Mouse (Mus musculus) monocyte, adult 2 months (primary cell): ENCODE measurements around the gene Ccdc73.
"Not testable (repeated sequence)": the region's sequence is repeated elsewhere in the genome, so short reads cannot be mapped to it uniquely, and the experiment has no call there.

Source experiments
- DNase-seq, 2 experiments: peaks; one replicate each; pipeline ENCODE4 v3.0.0; 2022; ENCODE audit warnings: low spot score in 2 of 2, low read depth in 1 of 2

The Ccdc73 gene

DNA sequence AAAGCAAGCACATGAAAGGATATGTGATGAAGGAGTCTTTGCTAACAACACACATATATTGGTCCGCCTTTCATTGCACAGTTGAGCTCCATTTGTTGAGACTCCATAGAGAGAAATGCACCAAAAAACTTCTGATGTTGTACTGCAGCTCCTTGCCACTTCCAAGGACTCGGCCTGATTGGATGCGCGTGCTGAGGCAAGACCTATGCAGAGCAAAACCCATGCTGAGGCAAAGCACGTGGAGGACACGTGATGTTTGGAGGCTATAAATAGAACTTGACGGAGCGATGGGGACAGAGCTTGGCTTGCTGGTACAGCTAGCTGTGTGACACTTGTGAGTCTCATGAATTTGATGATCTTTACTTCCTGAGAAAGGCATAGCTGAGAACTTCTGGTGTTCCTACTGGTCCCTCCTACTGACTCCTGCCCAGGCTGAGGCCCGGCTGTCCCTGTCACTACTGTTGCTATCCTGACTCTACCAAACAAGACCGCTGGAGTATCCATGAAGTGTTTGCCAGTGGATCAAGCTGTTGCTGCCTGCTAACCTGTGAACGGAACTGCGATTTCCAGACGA, at the start of gene Ccdc73:
TSS of gene Ccdc73 (plus strand) at position 524 of the 574 bp plus-strand sequence.
- no peak for DNase-seq

DNA sequence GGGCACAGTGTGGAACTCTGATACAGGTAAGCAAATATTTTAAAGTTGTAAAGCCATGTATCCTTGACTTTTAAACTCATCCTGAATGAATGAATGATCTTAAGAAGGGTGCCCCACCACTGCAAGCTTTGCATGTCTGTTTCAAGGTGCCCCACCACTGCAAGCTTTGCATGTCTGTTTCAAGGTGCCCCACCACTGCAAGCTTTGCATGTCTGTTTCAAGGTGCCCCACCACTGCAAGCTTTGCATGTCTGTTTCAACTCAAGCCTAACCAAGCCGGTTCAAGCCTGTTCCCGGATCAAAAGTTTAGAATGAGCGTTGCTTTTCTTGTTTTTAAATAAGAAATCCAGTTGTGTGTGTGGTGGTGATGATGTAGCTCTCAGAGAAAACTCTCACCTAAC, 48.8 kb upstream of the Ccdc73 start:
- not testable (repeated sequence) for DNase-seq

DNA sequence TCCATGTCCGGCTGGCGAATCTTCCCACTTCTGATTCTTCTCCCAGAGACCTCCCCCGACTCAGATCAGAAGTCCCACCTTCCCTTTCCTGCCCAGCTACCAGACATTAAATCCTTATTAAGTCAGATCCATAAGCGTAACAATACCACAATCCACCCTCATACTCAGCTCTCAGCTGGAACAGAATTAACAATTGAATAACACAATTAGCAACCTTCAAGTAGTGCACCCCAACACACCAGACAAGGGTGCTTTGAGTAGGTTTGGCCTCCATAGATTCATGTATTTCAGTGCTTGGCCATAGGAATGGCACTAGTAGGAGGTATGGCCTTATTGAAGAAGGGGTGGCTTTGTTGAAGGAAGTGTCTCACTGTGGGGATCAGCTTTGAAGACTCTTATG, 41.4 kb upstream of the Ccdc73 start:
- DNase-seq: no peak

DNA sequence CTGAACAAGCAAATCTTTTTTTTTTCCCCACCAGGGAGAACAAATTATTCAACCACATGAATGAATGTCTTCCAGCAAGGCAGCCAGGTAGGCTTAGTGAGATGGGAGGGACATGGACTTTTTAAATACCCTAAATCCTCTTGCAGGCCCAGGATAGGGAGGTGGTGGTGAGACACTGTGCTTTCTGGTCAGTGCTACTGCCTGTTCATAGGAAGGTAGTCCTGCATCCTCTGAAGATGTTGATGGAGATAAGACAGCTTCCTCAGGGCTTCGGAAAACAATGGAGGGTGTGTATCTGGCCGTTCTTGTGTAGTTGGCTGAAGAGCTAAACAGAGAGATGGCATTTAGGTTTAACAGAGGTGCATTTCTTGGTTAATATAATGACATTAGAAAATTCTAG, 35.1 kb upstream of the Ccdc73 start:
- DNase-seq: no peak

DNA sequence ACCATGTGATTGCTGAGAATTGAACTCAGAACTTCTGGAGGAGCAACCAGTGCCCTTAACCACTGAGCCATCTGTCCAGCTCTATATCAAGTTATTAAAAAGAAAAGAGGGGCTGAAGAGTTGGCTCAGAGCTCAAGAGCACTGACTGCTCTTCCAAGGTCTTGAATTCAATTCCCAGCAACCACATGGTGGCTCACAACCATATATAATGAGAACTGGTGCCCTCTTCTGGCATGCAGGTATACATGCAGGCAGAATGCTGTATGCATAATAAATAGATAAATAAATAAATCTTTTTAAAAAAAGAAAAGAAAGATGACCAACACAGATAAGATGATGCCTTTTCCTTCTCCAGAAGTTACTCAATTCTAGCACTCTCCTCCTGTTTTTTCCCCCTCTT, 26.6 kb upstream of the Ccdc73 start:
- no peak for DNase-seq

DNA sequence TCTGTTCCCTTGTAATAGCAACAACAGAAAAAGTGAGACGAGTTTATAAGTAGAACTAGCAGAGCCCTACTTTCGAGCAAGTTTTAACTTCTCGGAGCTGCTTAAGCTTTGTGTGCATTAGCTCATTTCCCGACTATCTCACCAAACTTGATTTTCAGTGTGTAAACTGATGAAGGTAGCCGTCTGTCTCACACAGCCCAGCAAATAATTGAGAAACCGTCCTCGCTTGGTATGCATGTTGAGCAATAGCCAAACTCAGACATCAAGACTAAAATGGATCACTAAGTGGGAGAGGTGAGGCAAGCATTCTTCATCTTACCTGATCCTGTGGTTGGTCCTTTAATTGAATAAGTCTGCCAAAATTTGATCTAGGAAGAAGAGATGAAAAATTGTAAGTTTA, 25.9 kb upstream of the Ccdc73 start:
- no peak for DNase-seq

DNA sequence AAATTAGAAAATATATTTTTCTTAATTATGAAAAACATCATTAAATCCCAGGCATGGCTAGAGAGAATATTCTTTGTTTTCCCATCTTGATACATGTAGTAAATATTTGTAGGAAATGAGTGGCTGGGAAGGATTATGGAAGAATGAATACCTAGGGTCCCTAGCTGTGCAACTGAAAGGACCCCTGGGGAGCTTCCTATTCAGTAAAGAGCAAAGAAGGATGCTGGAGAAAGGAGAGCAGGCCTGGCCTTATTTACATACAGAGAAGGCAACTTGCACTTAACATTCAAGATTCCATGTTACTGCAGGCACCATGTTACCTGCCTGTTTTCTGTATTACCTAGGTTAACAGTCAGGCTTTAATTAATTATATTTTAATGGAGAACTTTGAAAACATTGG, 25.0 kb upstream of the Ccdc73 start:
- DNase-seq: no peak

DNA sequence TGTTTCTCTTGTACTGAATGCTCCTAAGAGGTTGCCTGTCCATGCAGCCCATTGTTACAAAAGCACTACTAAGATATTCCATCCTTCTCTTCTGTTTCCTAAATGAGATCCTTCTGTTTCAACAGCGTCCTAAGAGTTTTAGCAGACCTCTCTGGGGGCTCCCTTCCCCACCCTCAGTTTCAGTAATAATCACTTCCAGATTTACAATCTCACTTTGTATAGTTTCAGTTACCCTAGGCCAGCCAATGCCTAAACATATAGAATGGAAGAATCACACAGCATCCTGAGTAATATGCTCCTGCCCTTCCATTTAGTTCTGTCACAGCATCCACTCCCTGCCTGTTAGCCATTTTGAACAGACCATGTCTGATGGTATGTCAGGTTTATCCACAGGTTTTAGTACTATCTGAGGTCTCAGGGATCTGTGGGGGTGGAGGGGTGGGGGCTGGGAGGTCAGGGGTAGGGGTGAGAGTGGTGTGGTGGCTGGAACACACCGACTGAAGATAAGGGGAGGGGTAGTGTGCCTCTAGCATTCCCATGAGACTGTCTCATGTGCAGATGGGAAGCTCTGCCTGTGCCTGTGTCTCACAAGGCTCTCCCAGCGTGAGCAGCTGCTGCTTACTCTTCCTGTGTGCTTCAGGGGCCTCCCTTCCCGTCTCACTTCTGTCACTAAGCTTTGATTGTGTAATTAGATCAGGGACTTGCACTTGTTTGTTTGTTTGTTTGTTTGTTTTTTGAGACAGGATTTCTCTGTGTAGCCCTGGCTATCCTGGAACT, 20.8 kb upstream of the Ccdc73 start:
- DNase-seq: no peak

DNA sequence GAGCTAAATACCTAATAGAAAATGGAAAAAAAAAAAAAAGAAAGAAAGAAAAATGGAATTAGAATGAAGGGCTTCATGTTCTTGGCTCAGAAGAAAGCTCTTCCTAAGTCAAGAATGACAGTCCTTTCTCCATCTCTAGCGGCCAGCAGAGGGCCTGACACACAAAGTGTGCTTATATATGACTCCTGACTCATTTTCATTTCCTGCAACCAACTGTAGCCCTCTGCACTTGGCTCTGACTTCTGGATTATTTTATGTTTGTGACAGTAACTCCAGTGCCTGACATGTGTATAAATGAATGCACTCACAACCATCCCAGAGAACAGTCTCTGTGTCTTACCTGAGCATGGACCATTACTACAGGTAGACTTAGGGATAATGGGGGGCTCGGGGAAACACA, 20.0 kb upstream of the Ccdc73 start:
- DNase-seq: no peak

DNA sequence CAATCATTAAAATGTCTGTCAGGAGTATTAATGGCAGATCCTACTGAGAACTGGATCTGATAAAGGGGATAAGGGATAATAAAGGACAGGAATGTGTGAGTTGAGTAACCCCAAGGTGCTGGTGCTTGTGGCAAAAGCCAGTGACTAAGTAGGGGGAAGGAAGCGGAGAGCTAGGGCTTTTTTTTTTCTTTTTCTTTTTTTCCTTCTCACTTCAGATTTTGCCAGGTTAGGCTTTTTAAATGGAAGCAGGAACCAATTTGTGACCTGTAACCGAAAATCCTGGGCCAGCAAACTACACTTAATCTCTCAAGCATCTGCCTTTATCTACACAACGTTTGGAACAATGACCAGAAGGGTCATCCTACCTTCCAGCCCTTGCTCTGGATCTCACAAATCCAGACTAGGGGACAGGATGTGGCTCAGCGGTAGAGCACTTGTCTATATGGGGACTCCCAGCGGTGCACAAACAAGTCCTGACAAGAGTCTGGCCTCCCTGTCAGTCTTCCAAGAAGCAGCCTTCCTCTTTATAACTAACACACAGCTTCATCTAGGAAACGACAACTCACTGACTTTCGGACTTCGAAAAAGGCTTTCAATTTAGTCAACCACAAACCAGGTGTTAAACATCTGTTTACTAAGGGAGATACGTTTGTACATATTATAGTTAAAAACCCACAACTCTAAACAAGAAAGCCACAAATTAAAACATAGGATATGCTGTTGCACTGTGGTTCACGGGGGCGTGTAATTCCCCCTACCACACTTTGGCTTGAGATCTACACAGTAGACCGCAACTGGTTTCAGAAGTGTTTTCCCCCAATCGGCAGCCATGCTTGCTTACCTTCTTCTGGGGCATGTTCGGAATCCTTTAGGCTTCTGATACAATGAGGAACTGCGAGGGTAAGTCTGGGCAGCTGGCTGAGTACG, 19.1 kb upstream of the Ccdc73 start:
- no peak for DNase-seq

DNA sequence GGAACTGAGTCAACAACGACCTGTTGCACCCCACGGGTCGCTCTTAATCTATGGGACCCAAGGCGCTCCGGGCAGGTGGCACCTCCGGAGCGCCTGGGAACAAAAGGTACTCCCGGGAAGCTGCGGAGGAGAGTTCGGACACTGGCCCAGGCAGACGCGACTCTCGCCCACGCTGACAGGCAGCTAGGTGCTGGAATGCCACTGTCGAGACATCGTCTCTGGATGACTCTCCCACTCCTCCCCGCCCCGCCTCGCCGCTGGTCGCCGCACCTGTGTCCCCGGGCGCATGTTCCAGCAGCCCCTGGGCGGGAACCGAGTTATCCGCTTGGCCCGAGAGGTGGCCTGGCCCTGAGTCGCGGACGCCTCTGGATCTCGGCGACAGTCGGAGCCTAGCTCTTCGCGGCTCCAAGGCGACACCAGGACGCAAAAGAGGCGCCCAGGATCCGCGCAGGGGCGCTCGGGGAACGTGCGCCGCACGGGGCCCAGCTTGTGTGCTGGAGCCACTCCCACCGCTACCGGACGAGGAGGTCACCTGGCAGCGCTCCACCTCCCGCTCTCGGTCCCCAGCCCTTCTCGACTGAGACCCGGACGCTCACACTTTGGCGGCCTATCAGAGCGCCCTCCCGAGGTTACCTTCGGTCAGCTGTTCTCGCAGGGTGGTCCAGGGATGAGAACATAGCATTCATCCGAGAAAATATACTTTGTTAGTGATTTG, 18.2 kb upstream of the Ccdc73 start, which contains the start of gene Prrg4:
TSS of gene Prrg4 (minus strand) at position 601 of the 715 bp plus-strand sequence.
- no peak for DNase-seq

DNA sequence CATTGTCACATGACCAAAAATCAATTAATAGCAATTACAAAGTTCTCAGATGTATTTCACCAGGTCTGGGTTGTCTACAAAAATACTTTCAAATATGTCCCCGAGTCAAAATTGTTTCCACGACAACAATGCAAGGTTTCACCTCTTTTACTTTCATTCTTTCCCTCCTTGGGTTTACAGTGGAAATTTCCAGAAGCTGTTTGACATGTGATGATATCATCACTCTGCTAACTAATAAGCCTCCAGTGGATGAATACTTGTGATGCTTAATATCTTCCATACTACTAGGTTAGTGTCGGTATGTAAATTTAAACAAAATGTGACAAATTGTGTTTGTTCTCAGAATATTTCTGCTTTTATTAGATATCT, 17.6 kb upstream of the Ccdc73 start:
- no peak for DNase-seq

DNA sequence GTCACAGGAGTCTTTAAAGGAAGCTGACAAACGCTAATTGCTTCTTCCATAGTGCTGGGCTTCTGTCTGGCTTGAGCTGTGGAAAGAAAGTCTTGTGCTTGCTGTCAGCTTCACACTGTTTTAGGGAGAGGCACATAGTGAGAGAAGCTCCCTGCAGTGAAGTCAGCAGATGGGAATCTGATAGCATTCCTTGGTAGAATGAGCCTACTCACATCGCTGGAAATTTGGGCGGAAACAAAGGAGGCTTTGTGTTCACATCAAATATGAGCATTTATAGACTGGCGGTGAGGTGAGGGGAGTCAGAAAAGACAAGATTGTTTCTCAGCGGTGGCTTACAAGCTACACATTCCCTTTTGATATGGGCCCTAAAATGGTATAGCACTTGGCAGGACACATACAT, 15.9 kb upstream of the Ccdc73 start:
- DNase-seq: no peak

DNA sequence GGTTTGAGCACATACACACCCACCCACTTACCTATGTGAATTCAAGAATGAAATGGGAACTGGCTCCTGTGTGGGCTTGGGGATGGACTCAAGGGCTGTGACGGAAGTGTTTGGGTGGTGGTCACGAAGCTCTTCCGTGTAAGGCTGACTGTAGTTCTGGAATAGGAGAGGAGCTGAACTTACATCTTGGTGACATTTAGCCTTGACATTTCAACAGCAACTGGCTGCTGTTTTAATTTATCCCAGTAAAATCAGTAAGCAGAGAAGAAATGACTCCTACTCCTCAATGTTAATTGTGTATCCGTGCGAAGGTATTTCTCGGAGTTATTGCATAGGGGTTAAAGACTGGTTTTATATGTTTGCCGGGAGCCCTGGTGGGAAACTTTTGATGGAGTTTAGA, 15.1 kb upstream of the Ccdc73 start:
- no peak for DNase-seq

DNA sequence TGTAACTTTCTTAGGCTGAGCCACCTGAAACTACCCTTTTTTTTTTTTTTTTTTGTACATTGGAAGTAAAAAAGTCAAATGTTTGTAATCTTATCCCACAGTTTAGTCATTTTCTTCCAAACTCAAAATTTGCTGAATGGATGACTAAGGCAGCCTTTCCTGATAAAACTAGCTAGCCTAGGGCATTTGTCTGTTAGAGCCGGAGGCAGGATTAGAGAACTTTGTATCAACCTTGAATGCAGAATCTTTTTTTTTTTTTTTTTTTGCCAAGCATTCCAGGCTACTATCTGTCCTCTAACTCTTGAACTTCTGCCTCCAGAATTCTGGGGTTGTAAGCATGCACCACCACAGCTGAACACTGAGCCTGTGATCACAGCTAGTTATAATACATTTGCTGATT, 12.8 kb upstream of the Ccdc73 start:
- DNase-seq: no peak

DNA sequence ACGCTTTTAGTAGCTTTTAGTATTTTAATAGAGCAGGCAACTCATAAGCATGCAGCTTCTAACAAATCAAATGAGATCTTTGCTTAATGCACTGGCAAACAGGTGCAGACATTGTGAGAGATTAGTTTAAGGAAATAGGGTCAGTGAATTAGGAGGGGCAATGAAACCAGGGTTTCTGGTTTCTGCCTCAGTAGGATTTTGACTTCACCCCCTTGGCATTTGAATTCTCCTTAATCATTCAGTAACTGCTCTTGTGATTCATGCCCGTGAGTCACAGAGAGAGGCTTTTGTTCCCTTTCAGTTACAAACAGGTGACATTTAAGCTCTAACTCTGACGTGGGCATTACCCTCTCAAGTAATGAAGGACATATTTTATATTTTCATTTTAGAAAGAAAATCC, 11.9 kb upstream of the Ccdc73 start:
- DNase-seq: no peak

DNA sequence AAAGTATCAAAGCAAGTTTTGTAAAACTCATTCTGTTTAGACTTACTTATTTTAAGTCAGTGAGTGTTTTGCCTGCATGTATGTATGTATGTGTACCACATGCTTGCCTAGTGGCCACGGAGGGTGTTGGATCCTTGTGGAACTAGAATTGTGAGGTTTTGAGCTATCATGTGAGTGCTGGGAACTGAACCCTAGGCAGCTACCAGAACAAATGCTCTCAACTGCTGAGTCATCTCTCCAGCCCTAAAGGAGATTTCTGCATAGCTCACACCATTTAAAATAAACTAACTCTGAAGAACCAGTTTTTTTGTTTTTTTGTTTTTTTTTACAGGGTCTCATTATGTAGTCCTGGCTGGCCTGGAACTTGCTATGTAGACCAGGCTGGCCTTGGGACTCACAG, 11.4 kb upstream of the Ccdc73 start:
- DNase-seq: no peak

DNA sequence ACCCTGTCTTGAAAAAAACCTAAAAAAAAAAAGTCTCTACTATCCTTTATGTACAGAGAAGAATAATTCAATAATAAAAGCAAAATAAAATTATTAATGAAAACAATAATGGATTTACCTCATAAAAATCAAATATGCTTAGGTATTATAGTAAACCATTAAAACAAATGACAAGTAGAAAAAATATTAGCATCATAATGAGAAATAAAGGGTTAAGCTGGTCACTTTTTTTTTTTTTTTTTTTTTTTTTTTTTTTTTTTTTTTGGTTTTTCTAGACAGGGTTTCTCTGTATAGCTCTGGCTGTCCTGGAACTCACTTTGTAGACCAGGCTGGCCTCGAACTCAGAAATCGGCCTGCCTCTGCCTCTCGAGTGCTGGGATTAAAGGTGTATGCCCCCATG, 9.5 kb upstream of the Ccdc73 start:
- not testable (repeated sequence) for DNase-seq

DNA sequence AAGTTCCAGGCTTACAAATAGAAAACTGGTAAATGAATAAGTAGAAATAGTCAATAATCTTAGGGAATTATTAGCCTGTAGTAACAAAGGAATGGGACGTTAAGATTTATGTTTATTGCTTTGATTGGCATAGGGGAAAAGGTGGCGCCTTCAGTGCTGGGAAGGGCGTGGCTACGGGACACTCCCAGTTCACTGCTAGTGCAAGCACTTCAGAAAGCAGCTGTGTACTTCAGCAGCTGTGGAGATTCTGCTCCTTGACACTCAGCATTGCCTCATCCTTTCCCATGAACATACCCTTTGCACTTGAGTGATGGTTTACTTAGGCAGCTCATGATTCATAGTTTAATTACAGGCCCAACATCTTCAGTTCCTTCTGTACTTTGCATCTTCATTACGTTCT, 8.5 kb upstream of the Ccdc73 start:
- no peak for DNase-seq

DNA sequence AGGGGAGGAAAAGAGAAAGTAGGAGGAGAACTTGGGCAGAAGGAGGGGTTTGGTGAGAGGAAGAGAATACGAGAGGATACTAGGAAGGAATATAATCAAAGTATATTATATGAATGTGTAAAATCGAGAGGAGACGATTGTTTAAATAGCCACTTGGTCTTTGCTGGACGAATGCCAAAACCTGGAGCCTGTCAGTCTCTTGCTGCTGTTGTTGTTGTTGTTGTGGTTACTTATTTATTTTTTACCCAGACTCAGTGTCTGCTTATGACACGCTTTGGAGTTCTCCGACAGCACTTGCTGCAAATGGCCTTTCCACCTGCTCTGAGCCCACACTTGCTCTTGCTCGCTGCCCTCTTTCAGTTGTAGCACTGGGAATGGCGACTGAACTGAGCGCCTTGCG, 7.2 kb upstream of the Ccdc73 start:
- DNase-seq: no peak

DNA sequence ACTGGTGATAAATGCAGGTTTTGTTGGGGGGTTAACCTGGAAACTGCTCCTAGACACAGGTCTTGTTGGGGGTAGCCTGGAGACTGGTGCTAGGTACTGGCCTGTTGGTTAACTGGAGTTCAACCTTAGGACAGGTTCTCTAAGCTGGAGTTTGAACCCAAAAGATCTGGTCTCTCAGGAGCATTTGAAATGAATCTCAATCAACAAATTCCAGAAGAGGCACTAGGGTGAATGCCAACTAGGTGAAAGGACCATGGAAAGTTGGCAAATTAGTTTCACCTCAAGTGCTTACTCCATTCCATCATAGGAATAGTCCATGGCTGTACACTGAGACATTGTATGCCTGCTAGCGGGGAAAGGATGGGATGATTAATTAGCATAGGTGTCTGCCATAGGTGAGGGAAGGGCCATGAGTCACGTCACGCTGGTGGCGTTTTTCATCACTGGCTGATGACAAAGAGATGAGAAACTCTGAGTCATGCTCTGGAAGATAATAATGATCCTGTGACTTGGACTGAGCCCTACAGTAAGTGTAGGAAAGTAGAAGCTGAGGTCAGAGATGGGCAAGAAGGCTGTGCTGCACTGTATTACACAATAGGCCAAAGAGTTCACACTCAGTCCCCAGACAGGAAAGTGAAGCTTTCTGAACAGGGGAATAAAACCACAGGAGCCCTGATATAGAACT, 3.3 kb upstream of the Ccdc73 start:
- DNase-seq: peak in 1 of 2 experiments; percentile 2
